Mouse (Mus musculus) embryonic facial prominence, embryonic 14.5 days (tissue): ENCODE measurements around the gene Padi3. TPM values are rescaled to one million over a fixed set of nuclear protein-coding genes. Genes with fewer than 3 reads are reported as not detected.

Experiments
- ATAC-seq: fragments of 200-750 bp; cut with Nextera tagmentation; 2 replicates; pipeline ENCODE4 v1.8.0; 2017; ENCODE audit warnings: low read depth, moderate number of reproducible peaks, moderate TSS enrichment
- DNase-seq: peaks from one replicate; pipeline ENCODE4 v3.0.0-alpha.2; 2015; ENCODE audit warnings: low spot score
- H3K27ac ChIP-seq: fragments of 300-500 bp; sonication (generic); replicated peaks from 2 replicates; pipeline ENCODE4 v1.5.1; 2014; ENCODE audit warnings: low read depth, mild to moderate bottlenecking, low read length, moderate library complexity
- H3K27me3 ChIP-seq: fragments of 300-500 bp; sonication (generic); replicated peaks from 2 replicates; pipeline ENCODE4 v1.6.1; 2014; ENCODE audit warnings: low read length; ENCODE audit not compliant: control insufficient read depth, insufficient read depth
- H3K36me3 ChIP-seq: fragments of 300-500 bp; sonication (generic); 2 replicates; pipeline ENCODE4 v1.6.1; 2014; ENCODE audit warnings: low read length, mixed read lengths; ENCODE audit not compliant: control insufficient read depth, insufficient read depth
- H3K4me1 ChIP-seq: fragments of 300-500 bp; sonication (generic); 2 replicates; pipeline ENCODE4 v1.6.1; 2014; ENCODE audit warnings: antibody characterized with exemption, low read length; ENCODE audit not compliant: control insufficient read depth, insufficient read depth
- H3K4me2 ChIP-seq: fragments of 300-500 bp; sonication (generic); 2 replicates; pipeline ENCODE4 v1.6.1; 2014; ENCODE audit warnings: low read depth, mild to moderate bottlenecking, low read length, moderate library complexity, mixed read lengths
- H3K4me3 ChIP-seq: fragments of 300-500 bp; sonication (generic); 2 replicates; pipeline ENCODE4 v1.5.1; 2014; ENCODE audit warnings: low read depth, mild to moderate bottlenecking, low read length
- H3K9ac ChIP-seq: fragments of 300-500 bp; sonication (generic); 2 replicates; pipeline ENCODE4 v1.6.1; 2014; ENCODE audit warnings: low read depth, mild to moderate bottlenecking, low read length, moderate library complexity, mixed read lengths
- H3K9me3 ChIP-seq: fragments of 300-500 bp; sonication (generic); 2 replicates; pipeline ENCODE4 v1.6.1; 2016; ENCODE audit warnings: low read length; ENCODE audit not compliant: control insufficient read depth
- WGBS: fragments of 180-500 bp; shearing (Covaris S2); extraction: QIAGEN DNeasy Blood & Tissue Kit; methylation state at CpG from one replicate; pipeline ENCODE4 v1.1.7; 2014; 5-methylcytosine and 5-hydroxymethylcytosine counted together
- polyA plus RNA-seq: library from polyadenylated mRNA; unstranded; fragments of >200 nt; fragmentation: Nextera tagmentation; extraction: Ambion mirVana; gene quantifications from 2 replicates; pipeline ENCODE4 v1.2.1, GENCODE M21; 2014

Padi3 gene
- polyA plus RNA-seq, 1 experiment from 2014 or later = 0.47 TPM

DNA sequence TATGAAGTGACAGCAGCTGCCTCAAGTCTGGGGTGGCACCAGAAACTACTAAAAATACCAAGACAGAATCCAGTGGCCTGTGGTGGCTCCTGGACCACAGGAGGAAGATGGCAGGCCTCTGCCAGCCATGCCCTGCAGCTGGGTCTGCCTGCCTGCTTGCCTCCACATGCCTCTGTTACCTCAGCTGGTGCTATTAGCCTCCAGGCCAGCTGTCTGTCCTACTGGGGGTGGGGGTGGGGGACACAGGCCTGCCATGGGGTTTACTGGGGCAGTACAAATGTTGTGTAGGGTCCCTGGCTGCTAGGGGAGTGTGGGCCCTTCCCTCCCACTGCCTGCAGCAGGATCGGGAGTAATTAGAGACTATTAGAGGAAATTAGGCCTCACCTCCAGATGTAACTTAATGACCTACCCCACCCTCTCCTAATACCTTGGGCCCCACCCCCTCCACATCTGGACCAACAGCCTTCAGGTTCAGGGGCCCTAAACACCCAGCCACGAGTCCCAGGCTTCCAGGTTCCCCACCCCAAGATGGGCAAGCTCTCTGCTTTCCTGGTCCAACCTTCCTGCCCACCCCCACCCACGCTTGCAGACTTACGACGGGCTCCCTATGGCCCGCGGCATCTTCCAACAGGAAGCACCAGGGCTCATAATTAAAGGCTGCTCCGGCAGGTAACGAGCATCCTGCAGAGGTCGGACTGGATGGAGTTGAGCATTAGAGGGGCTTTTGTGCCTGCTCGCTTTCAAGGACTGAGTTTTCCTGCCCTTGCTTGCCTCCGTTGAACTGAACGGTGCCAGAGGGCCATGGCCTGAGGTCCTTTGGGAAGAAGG lies 3.1 kb upstream of the Padi3 start:
- Histone ChIP-seq H3K9me3 (no peaks in the 10 kb centered on the region), H3K36me3 (no peaks in the 10 kb centered on the region), H3K27me3 (no peaks in the 10 kb centered on the region), H3K4me2 (peak overlapping the region; percentile 68), H3K4me1 (peaks cover 16% of the 10 kb centered on the region; the same call in 1 of the 2 replicates), H3K4me3 (peak overlapping the region; percentile 37), H3K27ac (no peak overlapping the region; the same call in 1 of the 2 replicates), H3K9ac (peak overlapping the region; percentile 55; the same call in 1 of the 2 replicates)
- peak; percentile 23 for DNase-seq
- ATAC-seq = peak; percentile 6; the same call in 1 of the 2 replicates
- 14% methylated on average over 13 of the region's 13 CpGs for WGBS

GRCm38 (mm10) chr4:140812609-140813008 lies 2.2 kb upstream of the Padi3 start:
- no peak overlapping the region for H3K4me2 ChIP-seq
- WGBS = 35% methylated on average over 9 of the region's 14 CpGs
- no peaks in the 10 kb centered on the region for H3K36me3 ChIP-seq
- DNase-seq (peak; percentile 70), ATAC-seq (peak; percentile 37; the same call in 1 of the 2 replicates)
- no peaks in the 10 kb centered on the region for H3K27me3 ChIP-seq
- H3K27ac ChIP-seq = no peak overlapping the region
- H3K9ac ChIP-seq = no peak overlapping the region
- no peak overlapping the region for H3K4me3 ChIP-seq
- peaks cover 16% of the 10 kb centered on the region; the same call in 1 of the 2 replicates for H3K4me1 ChIP-seq
- H3K9me3 ChIP-seq = no peaks in the 10 kb centered on the region

DNA sequence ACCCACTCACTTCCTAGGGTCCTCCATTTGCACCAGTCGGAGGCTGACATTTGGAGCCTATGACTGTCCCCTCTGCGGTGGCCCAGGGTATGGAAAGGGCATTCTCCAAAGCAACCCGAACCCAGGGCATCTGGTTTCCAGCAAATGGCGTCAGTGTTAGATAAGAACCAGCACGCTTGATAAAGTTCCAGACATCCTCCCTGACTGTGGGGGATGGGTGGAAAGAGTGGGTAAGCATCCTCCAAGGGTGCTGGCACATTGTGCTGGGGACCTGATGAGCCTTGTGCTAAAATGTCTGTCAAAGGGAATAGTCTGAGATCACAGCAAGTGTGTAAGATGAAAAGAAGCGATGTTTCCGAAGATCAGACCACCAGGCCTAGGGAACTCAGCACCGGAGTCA lies 1.7 kb upstream of the Padi3 start:
- Histone ChIP-seq H3K4me2 (no peak overlapping the region), H3K27me3 (no peaks in the 10 kb centered on the region), H3K4me1 (peaks cover 16% of the 10 kb centered on the region; the same call in 1 of the 2 replicates), H3K9me3 (no peaks in the 10 kb centered on the region), H3K27ac (no peak overlapping the region), H3K4me3 (no peak overlapping the region), H3K9ac (no peak overlapping the region), H3K36me3 (no peaks in the 10 kb centered on the region)
- no peak for DNase-seq
- 69% methylated on average over 8 of the region's 8 CpGs for WGBS
- no peak for ATAC-seq

- no peak overlapping the region for H3K27ac ChIP-seq
- no peak overlapping the region for H3K4me2 ChIP-seq
- H3K27me3 ChIP-seq = no peaks in the 10 kb centered on the region
- ATAC-seq (no peak), DNase-seq (no peak)
- WGBS = 68% methylated on average over 6 of the region's 8 CpGs
- H3K4me3 ChIP-seq = no peak overlapping the region
- H3K9me3 ChIP-seq = no peaks in the 10 kb centered on the region
- no peaks in the 10 kb centered on the region for H3K36me3 ChIP-seq
- 0 out of 2 replicates have a peak, but pooled peaks cover 9% of the 10 kb centered on the region for H3K4me1 ChIP-seq
- H3K9ac ChIP-seq = no peak overlapping the region
These were observed 1.3 kb downstream of the Padi3 start for GRCm38 (mm10) chr4:140809118-140809517.

DNA sequence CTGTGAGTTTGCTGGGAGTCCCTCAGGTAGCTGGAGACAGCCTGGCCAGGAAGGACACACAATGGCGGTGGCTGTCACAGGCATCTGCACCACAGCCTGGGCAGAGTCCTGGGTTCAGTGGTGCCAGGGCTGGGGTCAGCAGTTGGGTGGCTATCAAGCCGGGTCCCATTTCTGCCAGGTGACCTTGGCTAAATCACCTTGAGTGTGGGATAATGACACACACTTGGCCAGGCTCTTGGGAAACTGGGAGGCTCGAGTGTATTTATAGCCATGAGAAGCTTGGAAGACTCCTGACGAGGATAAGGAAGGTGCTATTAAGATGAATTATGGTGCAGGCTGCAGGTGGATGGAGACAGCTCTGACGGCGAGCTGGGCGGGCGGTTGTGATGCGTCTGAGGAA lies 5.8 kb downstream of the Padi3 start:
- Histone ChIP-seq H3K27ac (no peak overlapping the region), H3K4me1 (no peaks in the 10 kb centered on the region), H3K36me3 (no peaks in the 10 kb centered on the region), H3K9me3 (no peaks in the 10 kb centered on the region), H3K4me3 (no peak overlapping the region), H3K9ac (no peak overlapping the region), H3K27me3 (no peaks in the 10 kb centered on the region), H3K4me2 (no peak overlapping the region)
- WGBS = 83% methylated on average over 9 of the region's 9 CpGs
- no peak for ATAC-seq
- no peak for DNase-seq

DNA sequence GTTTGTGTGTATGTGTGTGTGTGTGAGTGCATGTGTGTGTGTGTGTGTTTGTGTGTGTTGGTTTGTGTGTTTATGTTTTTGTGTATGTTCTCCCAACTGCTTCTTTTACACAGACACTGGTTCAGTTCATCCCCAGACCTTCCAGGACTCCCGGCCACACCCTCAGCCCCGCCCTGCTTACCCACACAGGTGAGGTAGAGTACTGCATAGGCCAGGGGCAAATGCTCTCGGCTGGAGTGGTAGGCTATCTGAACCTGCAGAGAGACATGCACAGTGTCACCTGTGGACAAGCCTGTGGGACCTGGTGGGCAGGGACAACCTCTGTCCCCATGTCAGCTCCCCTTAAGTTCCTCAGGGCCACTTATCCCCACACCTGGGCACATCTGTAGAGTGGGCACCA lies 9.1 kb downstream of the Padi3 start:
- H3K4me3 ChIP-seq = no peak overlapping the region
- no peak overlapping the region for H3K27ac ChIP-seq
- DNase-seq (no peak), ATAC-seq (no peak)
- H3K9me3 ChIP-seq = no peaks in the 10 kb centered on the region
- H3K4me1 ChIP-seq = no peaks in the 10 kb centered on the region
- H3K9ac ChIP-seq = no peak overlapping the region
- no peaks in the 10 kb centered on the region for H3K36me3 ChIP-seq
- 58% methylated on average over 3 of the region's 3 CpGs for WGBS
- H3K4me2 ChIP-seq = no peak overlapping the region
- no peaks in the 10 kb centered on the region for H3K27me3 ChIP-seq

GRCm38 (mm10) chr4:140796786-140797185 lies 13.7 kb downstream of the Padi3 start:
- Histone ChIP-seq H3K36me3 (no peaks in the 10 kb centered on the region), H3K4me3 (no peak overlapping the region), H3K4me1 (no peaks in the 10 kb centered on the region), H3K27ac (no peak overlapping the region), H3K9me3 (no peaks in the 10 kb centered on the region), H3K9ac (no peak overlapping the region), H3K27me3 (no peaks in the 10 kb centered on the region), H3K4me2 (no peak overlapping the region)
- DNase-seq (no peak), ATAC-seq (no peak)
- 80% methylated on average over 3 of the region's 3 CpGs for WGBS

DNA sequence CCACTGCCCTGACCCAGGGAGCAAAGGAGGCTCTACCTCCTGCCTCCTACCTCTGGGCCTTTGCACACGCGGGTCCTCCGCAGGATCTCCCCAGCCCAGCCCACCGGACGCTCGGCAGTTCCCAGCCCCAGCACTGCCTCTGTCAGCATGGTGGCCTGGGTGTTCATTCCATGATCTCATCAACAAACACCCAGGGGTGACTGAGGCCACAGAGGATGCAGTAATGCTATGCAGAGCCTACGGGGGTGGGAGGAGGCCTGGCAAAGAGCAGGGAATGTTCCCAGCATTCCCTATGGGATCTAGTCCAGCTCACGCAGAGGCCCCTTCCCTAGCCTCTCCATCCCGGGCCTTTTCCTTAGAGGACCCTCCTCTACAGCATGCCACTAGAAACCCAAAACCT lies 15.8 kb downstream of the Padi3 start:
- ATAC-seq = no peak

GRCm38 (mm10) chr4:140793795-140794194 lies 16.7 kb downstream of the Padi3 start:
- Histone ChIP-seq H3K4me1 (no peaks in the 10 kb centered on the region), H3K27ac (no peak overlapping the region), H3K27me3 (no peaks in the 10 kb centered on the region), H3K9me3 (no peaks in the 10 kb centered on the region), H3K36me3 (no peaks in the 10 kb centered on the region), H3K4me2 (no peak overlapping the region), H3K4me3 (no peak overlapping the region), H3K9ac (no peak overlapping the region)
- no peak for ATAC-seq
- 53% methylated on average over 9 of the region's 9 CpGs for WGBS
- no peak for DNase-seq

More for the DNA sequence above, 15.8 kb downstream of the Padi3 start:
- no peaks in the 10 kb centered on the region for H3K9me3 ChIP-seq
- DNase-seq = no peak
- no peak overlapping the region for H3K9ac ChIP-seq
- H3K4me2 ChIP-seq = no peak overlapping the region
- WGBS = 67% methylated on average over 9 of the region's 9 CpGs
- no peak overlapping the region for H3K27ac ChIP-seq
- H3K36me3 ChIP-seq = no peaks in the 10 kb centered on the region
- H3K4me1 ChIP-seq = no peaks in the 10 kb centered on the region
- no peak overlapping the region for H3K4me3 ChIP-seq
- H3K27me3 ChIP-seq = no peaks in the 10 kb centered on the region
